Mouse (Mus musculus) midbrain, embryonic 11.5 days (tissue): ENCODE data around the gene Mycn. TPM values are rescaled to one million over a fixed set of nuclear protein-coding genes. Genes with fewer than 3 reads are reported as not detected.
A peak's percentile ranks its signal among the peaks of the same experiment; 100 is the strongest.

Source experiments
- ATAC-seq: fragments of 200-750 bp; cut with Nextera tagmentation; 2 replicates; pipeline ENCODE4 v1.8.0; 2017; ENCODE audit warnings: moderate TSS enrichment, moderate library complexity; ENCODE audit not compliant: low FRiP score
- DNase-seq: peaks from one replicate; pipeline ENCODE4 v3.0.0; 2015; ENCODE audit warnings: low spot score; ENCODE audit errors: missing footprints
- H3K27ac ChIP-seq: fragments of 300-500 bp; sonication (generic); 2 replicates; pipeline ENCODE4 v1.5.1; 2014; ENCODE audit warnings: low read depth, low read length
- H3K27me3 ChIP-seq: fragments of 300-500 bp; sonication (generic); 2 replicates; pipeline ENCODE4 v1.6.1; 2014; ENCODE audit warnings: mild to moderate bottlenecking, low read length, moderate library complexity, mixed read lengths; ENCODE audit not compliant: control insufficient read depth, insufficient read depth
- H3K36me3 ChIP-seq: fragments of 300-500 bp; sonication (generic); 2 replicates; pipeline ENCODE4 v1.6.1; 2014; ENCODE audit warnings: mild to moderate bottlenecking, low read length, moderate library complexity, mixed read lengths; ENCODE audit not compliant: control insufficient read depth, insufficient read depth
- H3K4me1 ChIP-seq: fragments of 300-500 bp; sonication (generic); 2 replicates; pipeline ENCODE4 v1.6.1; 2014; ENCODE audit warnings: low read length; ENCODE audit not compliant: control insufficient read depth, insufficient read depth
- H3K4me2 ChIP-seq: fragments of 300-500 bp; sonication (generic); 2 replicates; pipeline ENCODE4 v1.6.1; 2014; ENCODE audit warnings: mild to moderate bottlenecking, moderate library complexity
- H3K4me3 ChIP-seq: fragments of 300-500 bp; sonication (generic); 2 replicates; pipeline ENCODE4 v1.5.1; 2014; ENCODE audit warnings: low read depth, low read length
- H3K9ac ChIP-seq: fragments of 300-500 bp; sonication (generic); 2 replicates; pipeline ENCODE4 v1.6.1; 2014; ENCODE audit warnings: low read length
- H3K9me3 ChIP-seq: fragments of 300-500 bp; sonication (generic); 2 replicates; pipeline ENCODE4 v1.6.1; 2016; ENCODE audit warnings: low read length; ENCODE audit not compliant: control insufficient read depth
- WGBS: fragments of 180-500 bp; shearing (Covaris S2); extraction: QIAGEN DNeasy Blood & Tissue Kit; methylation state at CpG from one replicate; pipeline ENCODE4 v1.1.7; 2014; 5-methylcytosine and 5-hydroxymethylcytosine counted together
- polyA plus RNA-seq: library from polyadenylated mRNA; unstranded; fragments of >200 nt; fragmentation: Nextera tagmentation; extraction: Ambion mirVana; gene quantifications from 2 replicates; pipeline ENCODE4 v1.2.1, GENCODE M21; 2014

The Mycn gene
- polyA plus RNA-seq, 1 experiment from 2014 or later, result 99.1 TPM

DNA sequence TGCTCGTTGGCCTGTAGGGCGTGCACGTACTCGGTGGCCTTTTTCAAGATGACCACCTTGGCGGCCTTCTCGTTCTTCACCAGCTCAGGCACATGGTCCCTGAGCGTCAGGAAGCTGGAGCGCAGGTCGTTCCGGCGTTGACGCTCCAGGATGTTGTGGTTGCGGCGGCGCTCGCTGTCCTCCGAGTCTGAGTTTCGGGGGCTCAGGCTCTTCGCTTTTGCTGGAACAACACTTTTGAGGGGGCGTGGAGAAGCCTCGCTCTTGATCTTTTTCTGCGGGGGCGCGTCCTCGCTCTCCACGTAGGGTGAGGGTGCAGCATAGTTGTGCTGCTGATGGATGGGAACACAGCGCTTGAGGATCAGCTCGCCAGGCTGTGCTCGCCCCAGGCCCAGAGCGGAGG, 4.6 kb downstream of the Mycn start:
- H3K9ac ChIP-seq, result no peak overlapping the region
- H3K36me3 ChIP-seq, result peaks cover 17% of the 10 kb centered on the region; the same call in 1 of the 2 replicates
- H3K27me3 ChIP-seq, result no peaks in the 10 kb centered on the region
- peak overlapping the region; percentile 94; the same call in 1 of the 2 replicates for H3K4me2 ChIP-seq
- H3K9me3 ChIP-seq, result no peaks in the 10 kb centered on the region
- ATAC-seq, result no peak
- peaks cover 17% of the 10 kb centered on the region for H3K4me1 ChIP-seq
- no peak for DNase-seq
- WGBS, result 85% methylated on average over 30 of the region's 30 CpGs
- no peak overlapping the region for H3K4me3 ChIP-seq
- H3K27ac ChIP-seq, result no peak overlapping the region

DNA sequence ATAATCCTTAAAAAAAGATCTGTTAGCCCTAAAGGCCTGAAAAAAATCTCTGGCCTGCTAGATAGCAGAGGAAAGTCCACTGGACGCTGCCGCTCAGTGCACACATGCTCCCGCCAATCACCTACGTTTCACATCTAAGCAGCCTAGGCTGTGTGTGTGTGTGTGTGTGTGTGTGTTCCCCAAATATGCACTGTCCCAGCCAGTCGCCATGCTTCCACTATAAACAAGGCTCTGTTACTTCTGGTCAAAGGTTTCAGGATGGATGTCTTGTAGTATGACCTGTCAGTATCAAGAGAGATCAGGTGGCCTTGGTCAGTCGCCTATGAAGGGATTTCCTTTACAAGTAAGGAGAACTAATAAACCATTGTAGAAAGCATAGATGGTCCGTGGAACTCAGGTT, 9.5 kb downstream of the Mycn start:
- Histone ChIP-seq H3K36me3 (peaks cover 13% of the 10 kb centered on the region; the same call in 1 of the 2 replicates), H3K4me1 (peaks cover 10% of the 10 kb centered on the region), H3K27me3 (no peaks in the 10 kb centered on the region), H3K9me3 (no peaks in the 10 kb centered on the region), H3K27ac (no peak overlapping the region), H3K4me3 (no peak overlapping the region), H3K9ac (no peak overlapping the region), H3K4me2 (no peak overlapping the region)
- DNase-seq (no peak), ATAC-seq (no peak)
- WGBS, result 78% methylated on average over 7 of the region's 7 CpGs

DNA sequence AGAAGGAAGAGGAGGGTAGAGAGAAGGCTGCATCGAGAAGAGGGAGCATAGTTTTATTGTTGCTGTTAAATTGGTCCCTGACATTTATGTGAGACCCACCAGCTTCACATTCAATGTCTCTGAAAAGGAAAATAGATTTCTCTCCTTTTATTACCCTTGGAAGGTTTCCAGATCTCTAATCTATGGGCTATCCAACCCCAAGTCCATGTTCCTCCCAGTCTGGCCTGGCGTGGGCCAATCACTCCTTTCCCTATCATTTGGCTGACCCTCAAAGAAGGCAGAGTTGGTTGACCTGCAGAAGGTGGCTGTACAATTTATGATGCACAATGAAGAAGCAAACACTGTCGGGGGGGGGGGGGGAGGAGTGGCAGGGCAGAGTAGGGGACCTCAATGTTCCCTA, 13.5 kb downstream of the Mycn start:
- DNase-seq (no peak), ATAC-seq (no peak)
- no peaks in the 10 kb centered on the region for H3K27me3 ChIP-seq
- peaks cover 5% of the 10 kb centered on the region; the same call in 1 of the 2 replicates for H3K4me1 ChIP-seq
- no peaks in the 10 kb centered on the region for H3K36me3 ChIP-seq
- no peak overlapping the region for H3K9ac ChIP-seq
- WGBS, result 78% methylated on average over 3 of the region's 3 CpGs
- no peak overlapping the region for H3K4me2 ChIP-seq
- H3K27ac ChIP-seq, result no peak overlapping the region
- H3K9me3 ChIP-seq, result no peaks in the 10 kb centered on the region
- no peak overlapping the region for H3K4me3 ChIP-seq

DNA sequence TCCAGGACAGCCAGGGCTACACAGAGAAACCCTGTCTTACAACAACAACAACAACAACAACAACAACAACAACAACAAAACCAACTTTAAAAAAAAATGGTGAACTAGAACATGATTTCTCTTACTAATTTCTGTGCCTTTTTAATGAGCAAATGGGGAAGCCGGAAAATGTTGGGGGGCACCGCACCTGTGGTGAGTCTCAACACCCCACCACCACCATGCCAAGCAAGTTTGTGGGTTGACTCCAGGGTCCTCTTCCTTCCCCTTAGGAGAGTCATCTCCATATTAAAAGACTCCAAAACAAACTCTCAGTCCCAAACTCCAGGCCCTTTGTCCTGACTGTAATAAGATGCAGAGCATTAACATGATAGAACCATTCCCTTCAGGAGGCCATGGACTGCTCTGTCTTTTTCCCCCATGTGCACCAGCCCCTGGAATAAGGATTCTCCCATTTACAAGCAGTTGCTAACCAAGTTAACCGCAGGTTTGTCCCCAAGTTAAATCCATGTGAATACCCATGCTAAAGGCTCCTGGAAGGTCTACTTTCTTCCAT, 14.7 kb downstream of the Mycn start:
- Histone ChIP-seq H3K4me2 (no peak overlapping the region), H3K9me3 (no peaks in the 10 kb centered on the region), H3K4me3 (no peak overlapping the region), H3K27ac (no peak overlapping the region), H3K27me3 (no peaks in the 10 kb centered on the region), H3K9ac (no peak overlapping the region), H3K4me1 (peaks cover 5% of the 10 kb centered on the region; the same call in 1 of the 2 replicates), H3K36me3 (no peaks in the 10 kb centered on the region)
- ATAC-seq, result 0 out of 2 replicates have a peak, but pooled peaks have one; percentile 30
- no peak for DNase-seq
- WGBS, result 58% methylated on average over 3 of the region's 3 CpGs

DNA sequence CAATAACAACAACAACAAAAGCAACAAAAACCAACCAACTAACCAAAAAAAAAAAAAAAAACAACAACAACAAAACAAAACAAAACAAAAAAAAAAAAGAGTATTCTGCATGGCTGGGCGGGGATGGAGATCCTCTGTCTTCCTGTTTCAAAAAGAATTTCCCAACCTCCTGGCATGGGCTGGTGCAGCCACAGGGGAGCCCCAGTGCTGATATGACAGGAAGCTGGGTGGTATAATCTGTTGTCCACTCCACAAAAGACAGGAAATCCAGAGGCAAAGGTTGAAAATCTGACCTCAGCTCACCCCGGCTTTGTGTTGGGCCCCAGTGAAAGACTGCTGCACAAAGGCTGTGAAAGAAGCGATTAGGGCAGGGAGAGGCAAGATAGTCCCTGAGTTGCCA, 17.3 kb downstream of the Mycn start:
- 36% methylated on average over 3 of the region's 3 CpGs for WGBS
- no peak overlapping the region for H3K4me3 ChIP-seq
- H3K27me3 ChIP-seq, result no peaks in the 10 kb centered on the region
- no peak overlapping the region for H3K9ac ChIP-seq
- ATAC-seq, result no peak
- no peak overlapping the region for H3K4me2 ChIP-seq
- H3K36me3 ChIP-seq, result no peaks in the 10 kb centered on the region
- H3K4me1 ChIP-seq, result peaks cover 5% of the 10 kb centered on the region; the same call in 1 of the 2 replicates
- DNase-seq, result no peak
- H3K27ac ChIP-seq, result no peak overlapping the region
- no peaks in the 10 kb centered on the region for H3K9me3 ChIP-seq

DNA sequence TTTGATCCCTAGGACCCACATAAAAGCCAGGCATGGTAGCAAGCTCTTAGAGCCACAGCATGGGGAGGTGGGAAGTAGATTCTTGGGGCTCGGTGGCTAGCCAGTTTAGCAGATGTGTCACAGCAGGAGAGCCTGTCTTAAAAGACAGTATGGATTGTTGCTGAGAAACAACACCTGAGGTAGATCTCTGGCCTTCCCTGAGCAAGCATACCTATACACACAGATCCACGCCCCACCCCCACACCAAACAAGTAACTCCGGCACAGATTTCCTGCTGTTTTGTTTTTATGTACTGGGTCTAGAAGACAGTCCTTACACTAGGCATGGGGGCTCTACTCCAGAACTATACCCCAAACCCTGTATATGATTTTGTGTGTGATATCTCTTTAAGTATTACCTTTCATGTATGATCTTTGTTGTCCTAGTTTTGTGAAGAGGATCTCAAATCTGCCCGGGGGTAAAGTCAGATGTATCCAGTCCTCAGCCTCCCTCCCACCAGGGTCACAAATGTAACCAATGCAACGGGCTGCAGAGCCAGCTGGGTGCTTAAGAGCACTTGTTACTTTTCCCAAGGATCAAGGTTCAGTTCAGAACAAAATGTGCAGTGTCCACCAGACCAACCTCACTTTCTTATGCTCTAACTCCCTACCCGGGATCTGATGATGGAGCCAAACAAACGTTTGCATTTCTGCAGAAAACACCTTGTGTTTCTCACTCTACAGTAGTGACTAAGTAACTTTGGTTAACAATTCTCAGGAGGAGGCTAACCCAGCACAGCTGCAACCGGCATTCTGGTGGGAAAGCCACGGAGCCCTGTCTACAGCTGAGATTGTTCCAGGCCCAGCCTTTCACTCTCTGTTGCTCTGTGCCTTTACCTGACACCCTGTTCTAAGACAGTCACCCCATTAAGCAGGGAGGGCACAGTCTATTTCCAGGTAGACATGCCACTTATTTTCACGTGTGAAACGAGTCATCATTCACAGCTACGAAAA, 21.3 kb downstream of the Mycn start:
- Histone ChIP-seq H3K4me1 (peaks cover 3% of the 10 kb centered on the region; the same call in 1 of the 2 replicates), H3K4me2 (no peak overlapping the region), H3K9me3 (no peaks in the 10 kb centered on the region), H3K27ac (no peak overlapping the region), H3K27me3 (no peaks in the 10 kb centered on the region), H3K36me3 (no peaks in the 10 kb centered on the region), H3K9ac (no peak overlapping the region), H3K4me3 (no peak overlapping the region)
- WGBS, result 37% methylated on average over 12 of the region's 12 CpGs
- no peak for DNase-seq
- no peak for ATAC-seq

DNA sequence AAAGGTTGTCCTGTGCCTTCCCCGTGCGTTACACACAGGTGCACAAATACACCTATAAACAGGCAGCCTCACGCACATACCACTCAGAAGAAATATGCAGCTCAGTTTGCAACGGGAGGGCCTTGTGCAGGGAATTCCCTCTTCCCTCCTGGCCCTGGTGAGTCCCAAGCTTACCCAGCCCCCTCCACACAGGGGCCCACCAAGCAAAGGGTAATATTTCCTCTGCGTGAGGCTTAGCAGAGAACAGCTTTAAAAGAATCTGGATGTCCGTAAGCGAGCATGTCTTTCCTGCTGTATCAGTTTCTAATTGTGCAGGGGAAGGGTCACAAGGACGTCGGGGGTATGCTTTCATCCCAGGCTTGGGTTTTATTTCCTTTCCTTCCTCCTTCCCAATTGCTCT, 25.4 kb downstream of the Mycn start:
- no peak overlapping the region for H3K27ac ChIP-seq

DNA sequence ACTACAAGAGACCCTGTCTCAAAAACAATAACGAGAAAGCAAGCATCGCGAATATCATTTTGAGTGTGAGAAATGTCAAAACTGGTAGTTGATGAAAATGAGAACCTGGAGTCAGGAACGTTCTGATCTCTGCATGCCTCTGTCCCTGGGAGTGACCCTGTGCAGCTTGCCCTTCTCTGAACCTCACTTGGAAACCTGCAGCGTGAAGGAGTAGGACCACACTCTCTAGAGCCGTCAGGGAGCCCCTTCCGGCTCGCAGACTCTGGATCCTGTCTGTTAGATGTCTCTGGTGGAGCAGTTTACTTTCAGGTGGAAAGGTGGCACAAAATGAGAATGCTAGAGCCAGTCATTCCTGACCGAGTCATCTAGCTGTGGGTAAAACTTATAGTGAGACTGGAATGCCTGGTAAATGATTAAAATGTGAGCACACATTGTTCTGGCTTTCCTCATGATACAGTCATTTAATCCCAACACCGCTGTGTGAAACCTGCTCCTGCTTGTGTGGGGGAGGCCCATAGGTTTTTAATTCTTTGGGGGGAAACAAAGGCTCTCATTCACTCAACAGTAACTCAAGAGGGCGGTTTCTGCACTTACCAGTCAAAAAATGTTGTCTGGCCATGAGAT, 31.2 kb downstream of the Mycn start:
- 86% methylated on average over 11 of the region's 11 CpGs for WGBS
- peaks cover 3% of the 10 kb centered on the region; the same call in 1 of the 2 replicates for H3K4me1 ChIP-seq
- H3K9me3 ChIP-seq, result no peaks in the 10 kb centered on the region
- no peak for DNase-seq
- no peak for ATAC-seq
- no peak overlapping the region for H3K9ac ChIP-seq
- H3K4me3 ChIP-seq, result no peak overlapping the region
- H3K36me3 ChIP-seq, result no peaks in the 10 kb centered on the region
- no peak overlapping the region for H3K4me2 ChIP-seq
- no peak overlapping the region for H3K27ac ChIP-seq
- H3K27me3 ChIP-seq, result peaks cover 2% of the 10 kb centered on the region; the same call in 1 of the 2 replicates

More for the DNA sequence above, 25.4 kb downstream of the Mycn start:
- no peaks in the 10 kb centered on the region for H3K27me3 ChIP-seq
- H3K4me1 ChIP-seq, result no peaks in the 10 kb centered on the region
- H3K9me3 ChIP-seq, result no peaks in the 10 kb centered on the region
- no peak for DNase-seq
- no peak for ATAC-seq
- H3K9ac ChIP-seq, result no peak overlapping the region
- no peak overlapping the region for H3K4me3 ChIP-seq
- 63% methylated on average over 9 of the region's 9 CpGs for WGBS
- H3K4me2 ChIP-seq, result no peak overlapping the region
- H3K36me3 ChIP-seq, result no peaks in the 10 kb centered on the region
